ENCODE assay signal across 13 mouse cellular contexts in genomic region chr12:80992540-80993122, GRCm38 (mm10). TPM values are rescaled to one million over a fixed set of nuclear protein-coding genes. Genes with fewer than 3 reads are reported as not detected.
A peak's percentile ranks its signal among the peaks of the same experiment; 100 is the strongest.
DNase-seq lines count a peak whose midpoint lies in the region; ATAC-seq and TF ChIP-seq lines count a peak whose summit lies in the region.
"Had no signal": no experiment of that assay in that cellular context is flagged by ENCODE, and none has a peak within 500 bp of the region (broad histone marks: within the 10 kb centered on the region; RNA-seq: fewer than 3 reads in every experiment).

No protein-coding gene starts in this region.

- no peaks in the 10 kb centered on the region for H3K9me3 ChIP-seq in kidney, postnatal 0 days (replicated peaks; ENCODE audit: low read length)
- H3K9me3 ChIP-seq: embryonic facial prominence, embryonic 15.5 days; forebrain, embryonic 15.5 days had no signal

- no peaks in the 10 kb centered on the region for H3K27me3 ChIP-seq in kidney, postnatal 0 days (ENCODE audit: insufficient read depth, low read length)
- H3K27me3 ChIP-seq: embryonic facial prominence, embryonic 15.5 days had no signal

- 82% methylated on average over 8 of the region's 8 CpGs for WGBS in kidney, postnatal 0 days

- no peak overlapping the region for H3K4me3 ChIP-seq in kidney, postnatal 0 days (replicated peaks; ENCODE audit: low read depth, low read length)
- H3K4me3 ChIP-seq: embryonic facial prominence, embryonic 15.5 days; forebrain, embryonic 15.5 days had no signal

- peak; percentile 20; the same call in 1 of the 2 replicates for TF ChIP-seq CTCF in kidney, postnatal 0 days (IDR thresholded peaks at IDR 0.05; ENCODE audit: low read depth)

- H3K27ac ChIP-seq in kidney, postnatal 0 days = no peak overlapping the region
- H3K27ac ChIP-seq: embryonic facial prominence, embryonic 15.5 days; forebrain, embryonic 15.5 days had no signal

- H3K9ac ChIP-seq in kidney, postnatal 0 days (ENCODE audit: low read depth, low read length) = no peak overlapping the region
- H3K9ac ChIP-seq: embryonic facial prominence, embryonic 15.5 days; forebrain, embryonic 15.5 days had no signal

- DNase-seq in kidney, postnatal 0 days (ENCODE audit: low spot score) = no peak
- no peak for DNase-seq in kidney, adult 9 months
- DNase-seq in 416B (ENCODE audit: low read depth) (peak; percentile 21), A20 (ENCODE audit: low read depth, low spot score) (peak; percentile 91)
- DNase-seq in brain, adult 2 months (ENCODE audit: low read depth, low spot score) = peak; percentile 33
- DNase-seq in right cerebral cortex, adult 18-20 months = no peak
- DNase-seq: gastrocnemius, postnatal 14 days; kidney, postnatal 14 days had no signal

- H3K4me2 ChIP-seq in kidney, postnatal 0 days (ENCODE audit: low read length) = no peak overlapping the region
- H3K4me2 ChIP-seq: embryonic facial prominence, embryonic 15.5 days; forebrain, embryonic 15.5 days; midbrain, embryonic 11.5 days had no signal

- H3K4me1 ChIP-seq in kidney, postnatal 0 days (replicated peaks; ENCODE audit: insufficient read depth, low read length) = no peaks in the 10 kb centered on the region
- H3K4me1 ChIP-seq: embryonic facial prominence, embryonic 15.5 days; forebrain, embryonic 15.5 days had no signal

- no peak for ATAC-seq in kidney, postnatal 0 days (replicated peaks; ENCODE audit: low FRiP score, low read depth)
- no peak for ATAC-seq in megakaryocyte progenitor cell, adult 5-6 weeks (replicated peaks; ENCODE audit: poor library complexity)
- ATAC-seq: forebrain, embryonic 15.5 days; lung, postnatal 0 days had no signal

- no peaks in the 10 kb centered on the region for H3K36me3 ChIP-seq in kidney, postnatal 0 days (ENCODE audit: insufficient read depth, low read length)
- H3K36me3 ChIP-seq: embryonic facial prominence, embryonic 15.5 days; forebrain, embryonic 15.5 days had no signal

RNA-seq across cellular contexts. Expression of gene Slc10a1, which starts 24.1 kb away (rescaled TPM):
- 1.7 and 4.0 TPM in 2 replicates for polyA plus RNA-seq in kidney, postnatal 0 days (2015; fragmentation: Nextera tagmentation; extraction: Ambion mirVana)
- not detected in 2 replicates for total RNA-seq in megakaryocyte progenitor cell, adult 5-6 weeks (2015)
- not detected in 2 replicates for total RNA-seq in megakaryocyte progenitor cell, adult 5-6 weeks (2017)
- total RNA-seq: gastrocnemius, postnatal 14 days had no signal

RNA-seq across cellular contexts. Expression of gene Smoc1, which starts 34.0 kb away (rescaled TPM):
- polyA plus RNA-seq in kidney, postnatal 0 days (2015; fragmentation: Nextera tagmentation; extraction: Ambion mirVana) = 0.57 and 0.72 TPM in 2 replicates
- 0.54 and 0.83 TPM in 2 replicates for total RNA-seq in megakaryocyte progenitor cell, adult 5-6 weeks (2015)
- total RNA-seq in megakaryocyte progenitor cell, adult 5-6 weeks (2017) = 1.6 and 1.7 TPM in 2 replicates

RNA-seq across cellular contexts. Expression of gene Srsf5, which starts 47.3 kb away (rescaled TPM):
- polyA plus RNA-seq in kidney, postnatal 0 days (2015; fragmentation: Nextera tagmentation; extraction: Ambion mirVana) = 659 and 670 TPM in 2 replicates
- total RNA-seq in megakaryocyte progenitor cell, adult 5-6 weeks (2015) = 254 and 283 TPM in 2 replicates
- 684 and 913 TPM in 2 replicates for total RNA-seq in megakaryocyte progenitor cell, adult 5-6 weeks (2017)

Comparison
In these comparisons a context has a peak if more than half of its experiments do, and no peak if none do; other contexts are left out.
1. DNase-seq: peak in 416B (single experiment), A20 (single experiment) and brain, adult 2 months (single experiment); none in kidney, postnatal 0 days (single experiment), kidney, adult 9 months (single experiment) and right cerebral cortex, adult 18-20 months (single experiment).